ENCODE assay signal across 10 mouse cellular contexts in the genomic region with DNA sequence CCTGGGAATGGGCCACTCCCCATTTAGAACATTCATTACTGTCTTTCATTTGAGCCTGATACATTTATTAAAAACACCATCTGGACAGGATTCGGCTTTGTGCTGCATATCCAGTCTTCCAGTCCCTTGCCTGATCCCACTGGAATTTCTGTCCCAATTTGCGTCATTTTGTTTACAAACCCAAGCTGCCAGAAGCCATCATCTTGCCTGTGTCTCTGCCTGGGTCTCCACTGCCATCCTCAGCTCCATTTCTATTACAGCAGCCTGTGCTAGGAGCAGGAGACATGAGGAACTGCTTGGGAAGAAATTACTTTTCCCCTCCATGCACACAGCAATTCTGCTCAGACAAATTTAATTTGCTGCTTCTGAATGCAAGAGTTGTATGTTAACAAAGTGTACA.
DNase-seq lines count a peak whose midpoint lies in the region; ATAC-seq and TF ChIP-seq lines count a peak whose summit lies in the region.
"Had no signal": no experiment of that assay in that cellular context is flagged by ENCODE, and none has a peak within 500 bp of the region (broad histone marks: within the 10 kb centered on the region; RNA-seq: fewer than 3 reads in every experiment).

No protein-coding gene starts in this region.

- no peak overlapping the region for H3K9ac ChIP-seq in forebrain, postnatal 0 days
- no peak overlapping the region for H3K9ac ChIP-seq in forebrain, embryonic 16.5 days (replicated peaks; ENCODE audit: low read depth, low read length)
- H3K9ac ChIP-seq in kidney, embryonic 14.5 days (ENCODE audit: low read depth, low read length): no peak overlapping the region
- H3K9ac ChIP-seq in neural tube, embryonic 13.5 days: no peak overlapping the region
- H3K9ac ChIP-seq in stomach, postnatal 0 days (ENCODE audit: low read length): no peak overlapping the region
- H3K9ac ChIP-seq: liver, embryonic 14.5 days had no signal

- TF ChIP-seq EP300 in stomach, postnatal 0 days (optimal IDR thresholded peaks at IDR 0.05): no peak

- H3K4me3 ChIP-seq in forebrain, postnatal 0 days (ENCODE audit: low read depth, low read length): no peak overlapping the region
- H3K4me3 ChIP-seq in forebrain, embryonic 16.5 days (replicated peaks; ENCODE audit: low read length): no peak overlapping the region
- H3K4me3 ChIP-seq in kidney, embryonic 14.5 days (ENCODE audit: low read length): no peak overlapping the region
- H3K4me3 ChIP-seq in neural tube, embryonic 13.5 days: no peak overlapping the region
- H3K4me3 ChIP-seq in stomach, postnatal 0 days (ENCODE audit: low read depth, low read length): no peak overlapping the region

- TF ChIP-seq CTCF in forebrain, postnatal 0 days (IDR thresholded peaks at IDR 0.05; ENCODE audit: low read depth): peak; percentile 57
- peak; percentile 54 for TF ChIP-seq CTCF in stomach, postnatal 0 days (IDR thresholded peaks at IDR 0.05; ENCODE audit: low read depth)

- H3K27me3 ChIP-seq in forebrain, postnatal 0 days (ENCODE audit: insufficient read depth, low read length): no peaks in the 10 kb centered on the region
- no peaks in the 10 kb centered on the region for H3K27me3 ChIP-seq in forebrain, embryonic 16.5 days (replicated peaks; ENCODE audit: control insufficient read depth, insufficient read depth, low read length)
- no peaks in the 10 kb centered on the region for H3K27me3 ChIP-seq in kidney, embryonic 14.5 days (ENCODE audit: control insufficient read depth, insufficient read depth, low read length)
- H3K27me3 ChIP-seq in neural tube, embryonic 13.5 days: no peaks in the 10 kb centered on the region
- no peaks in the 10 kb centered on the region for H3K27me3 ChIP-seq in stomach, postnatal 0 days (ENCODE audit: control insufficient read depth, insufficient read depth, low read length)

- H3K27ac ChIP-seq in forebrain, postnatal 0 days (ENCODE audit: low read depth, low read length): no peak overlapping the region
- no peak overlapping the region for H3K27ac ChIP-seq in forebrain, embryonic 16.5 days (ENCODE audit: low read length)
- no peak overlapping the region for H3K27ac ChIP-seq in kidney, embryonic 14.5 days (ENCODE audit: low read depth, low read length)
- H3K27ac ChIP-seq in neural tube, embryonic 13.5 days (replicated peaks): 0 out of 2 replicates have a peak overlapping the region, but pooled peaks have one; percentile 18
- H3K27ac ChIP-seq in stomach, postnatal 0 days (replicated peaks): no peak overlapping the region
- H3K27ac ChIP-seq: liver, embryonic 14.5 days had no signal

- H3K4me2 ChIP-seq in forebrain, postnatal 0 days (ENCODE audit: low read depth): no peak overlapping the region
- H3K4me2 ChIP-seq in forebrain, embryonic 16.5 days (ENCODE audit: low read length): no peak overlapping the region
- no peak overlapping the region for H3K4me2 ChIP-seq in kidney, embryonic 14.5 days (replicated peaks; ENCODE audit: low read depth, low read length)
- no peak overlapping the region for H3K4me2 ChIP-seq in neural tube, embryonic 13.5 days
- H3K4me2 ChIP-seq in stomach, postnatal 0 days (replicated peaks; ENCODE audit: low read depth): no peak overlapping the region

- no peak for DNase-seq in forebrain, postnatal 0 days
- DNase-seq in kidney, postnatal 10 days: peak; percentile 20
- DNase-seq in neural tube, embryonic 10.5 days (ENCODE audit: extremely low spot score, low spot score): no peak
- no peak for DNase-seq in stomach, postnatal 0 days (ENCODE audit: low spot score)
- DNase-seq: kidney, postnatal 4 days had no signal

- ATAC-seq in forebrain, postnatal 0 days: no peak
- ATAC-seq in forebrain, embryonic 16.5 days: no peak; the same call in 1 of the 2 replicates
- ATAC-seq in kidney, embryonic 14.5 days (ENCODE audit: low FRiP score, low TSS enrichment): no peak
- ATAC-seq in neural tube, embryonic 13.5 days (ENCODE audit: low read depth): no peak
- ATAC-seq in stomach, postnatal 0 days (ENCODE audit: low FRiP score, low TSS enrichment): no peak
- ATAC-seq in megakaryocyte, adult 5-6 weeks (ENCODE audit: poor library complexity, severe bottlenecking): no peak

- 41% methylated on average over 2 of the region's 2 CpGs for WGBS in forebrain, postnatal 0 days
- WGBS in forebrain, embryonic 16.5 days: 54% methylated on average over 2 of the region's 2 CpGs
- whole genome bisulfite sequencing in kidney, embryonic 14.5 days: 78% methylated on average over 2 of the region's 2 CpGs
- WGBS in neural tube, embryonic 13.5 days: 47% methylated on average over 2 of the region's 2 CpGs
- 41% methylated on average over 2 of the region's 2 CpGs for WGBS in stomach, postnatal 0 days

- no peaks in the 10 kb centered on the region for H3K9me3 ChIP-seq in forebrain, postnatal 0 days (ENCODE audit: low read length)
- no peaks in the 10 kb centered on the region for H3K9me3 ChIP-seq in forebrain, embryonic 16.5 days (ENCODE audit: control insufficient read depth, low read length)
- no peaks in the 10 kb centered on the region for H3K9me3 ChIP-seq in kidney, embryonic 14.5 days (ENCODE audit: control insufficient read depth, low read length)
- no peaks in the 10 kb centered on the region for H3K9me3 ChIP-seq in neural tube, embryonic 13.5 days
- no peaks in the 10 kb centered on the region for H3K9me3 ChIP-seq in stomach, postnatal 0 days (ENCODE audit: control insufficient read depth, low read length)

- no peaks in the 10 kb centered on the region for H3K4me1 ChIP-seq in forebrain, postnatal 0 days (ENCODE audit: insufficient read depth)
- H3K4me1 ChIP-seq in forebrain, embryonic 16.5 days (replicated peaks; ENCODE audit: control insufficient read depth, insufficient read depth, low read length): peaks cover 13% of the 10 kb centered on the region; the same call in 1 of the 2 replicates
- peaks cover 3% of the 10 kb centered on the region; the same call in 1 of the 2 replicates for H3K4me1 ChIP-seq in kidney, embryonic 14.5 days (ENCODE audit: control insufficient read depth, insufficient read depth, low read length)
- H3K4me1 ChIP-seq in neural tube, embryonic 13.5 days (replicated peaks): peaks cover 38% of the 10 kb centered on the region
- no peaks in the 10 kb centered on the region for H3K4me1 ChIP-seq in stomach, postnatal 0 days (replicated peaks; ENCODE audit: control insufficient read depth, insufficient read depth)

- H3K36me3 ChIP-seq in forebrain, postnatal 0 days (ENCODE audit: insufficient read depth): 0 out of 2 replicates have a peak, but pooled peaks cover 10% of the 10 kb centered on the region
- no peaks in the 10 kb centered on the region for H3K36me3 ChIP-seq in forebrain, embryonic 16.5 days (ENCODE audit: control insufficient read depth, insufficient read depth)
- no peaks in the 10 kb centered on the region for H3K36me3 ChIP-seq in kidney, embryonic 14.5 days (ENCODE audit: control insufficient read depth, insufficient read depth, low read length)
- 0 out of 2 replicates have a peak, but pooled peaks cover 6% of the 10 kb centered on the region for H3K36me3 ChIP-seq in neural tube, embryonic 13.5 days
- H3K36me3 ChIP-seq in stomach, postnatal 0 days (ENCODE audit: control insufficient read depth, insufficient read depth, low read length): no peaks in the 10 kb centered on the region
